Mouse (Mus musculus) liver, postnatal 0 days (tissue): ENCODE results near the gene Slc11a1. TPM values are rescaled to one million over a fixed set of nuclear protein-coding genes. Genes with fewer than 3 reads are reported as not detected.
A peak's percentile ranks its signal among the peaks of the same experiment; 100 is the strongest.

Experiments used
- ATAC-seq: fragments of 200-750 bp; cut with Nextera tagmentation; 2 replicates; pipeline ENCODE4 v1.8.0; 2017; ENCODE audit warnings: mild to moderate bottlenecking, moderate library complexity
- DNase-seq: peaks from one replicate; pipeline ENCODE4 v3.0.0-alpha.2; 2016
- H3K27ac ChIP-seq: fragments of 300-500 bp; sonication (generic); 2 replicates; pipeline ENCODE4 v1.5.1; 2014; ENCODE audit warnings: antibody characterized with exemption, moderate library complexity, mild to moderate bottlenecking, low read depth
- H3K27me3 ChIP-seq: fragments of 300-500 bp; sonication (generic); 2 replicates; pipeline ENCODE4 v1.6.1; 2014; ENCODE audit warnings: low read length, control low read depth, mixed read lengths; ENCODE audit not compliant: insufficient read depth
- H3K36me3 ChIP-seq: fragments of 300-500 bp; sonication (generic); replicated peaks from 2 replicates; pipeline ENCODE4 v1.6.1; 2014; ENCODE audit warnings: mild to moderate bottlenecking, control low read depth, low read length, moderate library complexity, mixed read lengths; ENCODE audit not compliant: insufficient read depth
- H3K4me1 ChIP-seq: fragments of 300-500 bp; sonication (generic); 2 replicates; pipeline ENCODE4 v1.6.1; 2014; ENCODE audit warnings: antibody characterized with exemption, mild to moderate bottlenecking, control low read depth; ENCODE audit not compliant: insufficient read depth
- H3K4me2 ChIP-seq: fragments of 300-500 bp; sonication (generic); 2 replicates; pipeline ENCODE4 v1.6.1; 2014; ENCODE audit warnings: low read depth, mild to moderate bottlenecking, low read length, moderate library complexity, mixed read lengths
- H3K4me3 ChIP-seq: fragments of 300-500 bp; sonication (generic); 2 replicates; pipeline ENCODE4 v1.5.1; 2014; ENCODE audit warnings: low read depth, low read length
- H3K9ac ChIP-seq: fragments of 300-500 bp; sonication (generic); replicated peaks from 2 replicates; pipeline ENCODE4 v1.6.1; 2014; ENCODE audit warnings: mild to moderate bottlenecking, moderate library complexity
- H3K9me3 ChIP-seq: fragments of 300-500 bp; sonication (generic); 2 replicates; pipeline ENCODE4 v1.6.1; 2016; ENCODE audit warnings: mild to moderate bottlenecking, control low read depth, low read length, mixed read lengths
- CTCF ChIP-seq: sonication (generic); IDR thresholded peaks from 2 replicates; pipeline ENCODE4 v1.5.1; 2016; ENCODE audit warnings: antibody characterized with exemption, low read depth
- EP300 ChIP-seq: IDR thresholded peaks from 2 replicates; pipeline ENCODE4 v1.6.1; 2016; ENCODE audit warnings: antibody characterized with exemption, low read depth, mild to moderate bottlenecking
- WGBS: fragments of 180-500 bp; shearing (Covaris S2); extraction: QIAGEN DNeasy Blood & Tissue Kit; methylation state at CpG from one replicate; pipeline ENCODE4 v1.1.7; 2014; ENCODE audit not compliant: insufficient replicate concordance; 5-methylcytosine and 5-hydroxymethylcytosine counted together
- polyA plus RNA-seq: library from polyadenylated mRNA; unstranded; fragments of >200 nt; fragmentation: Nextera tagmentation; extraction: Ambion mirVana; gene quantifications from 2 replicates; pipeline ENCODE4 v1.2.1, GENCODE M21; 2015

Gene Slc11a1
- polyA plus RNA-seq, 1 experiment from 2014 or later: 15.1 TPM

DNA sequence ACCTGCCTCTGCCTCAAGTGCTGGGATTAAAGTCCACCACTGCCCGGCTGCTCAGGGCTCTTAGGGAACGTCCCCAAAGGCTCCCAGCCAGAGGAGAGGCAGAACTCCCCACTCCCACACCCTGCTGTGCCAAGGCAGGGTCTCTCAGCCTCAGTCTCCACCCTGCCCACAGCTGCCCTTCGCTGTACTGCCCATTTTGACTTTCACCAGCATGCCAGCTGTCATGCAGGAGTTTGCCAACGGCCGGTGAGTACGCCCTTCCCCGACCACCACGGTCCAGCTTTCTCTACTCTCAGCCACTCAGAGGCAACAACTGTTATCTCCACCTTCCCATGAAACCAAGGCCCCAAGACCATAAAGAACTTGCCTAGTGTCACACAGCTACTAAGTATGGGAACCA, 9.5 kb downstream of the Slc11a1 start:
- H3K9me3 ChIP-seq: no peaks in the 10 kb centered on the region
- H3K4me1 ChIP-seq: peaks cover 25% of the 10 kb centered on the region
- no peak for TF ChIP-seq CTCF

GRCm38 (mm10) chr1:74385064-74385463, 10.1 kb downstream of the Slc11a1 start:
- Histone ChIP-seq H3K27me3 (no peaks in the 10 kb centered on the region), H3K4me2 (no peak overlapping the region), H3K27ac (no peak overlapping the region), H3K9me3 (no peaks in the 10 kb centered on the region), H3K9ac (no peak overlapping the region), H3K36me3 (no peaks in the 10 kb centered on the region), H3K4me1 (peaks cover 25% of the 10 kb centered on the region), H3K4me3 (no peak overlapping the region)
- TF ChIP-seq EP300 (no peak), CTCF (no peak)
- no peak for DNase-seq
- no peak for ATAC-seq
- 81% methylated on average over 10 of the region's 10 CpGs for WGBS

More for the DNA sequence above, 9.5 kb downstream of the Slc11a1 start:
- 71% methylated on average over 8 of the region's 8 CpGs for WGBS
- H3K9ac ChIP-seq: no peak overlapping the region
- no peaks in the 10 kb centered on the region for H3K27me3 ChIP-seq
- no peak for DNase-seq
- no peak overlapping the region for H3K4me3 ChIP-seq
- H3K27ac ChIP-seq: no peak overlapping the region
- H3K4me2 ChIP-seq: no peak overlapping the region
- no peak for ATAC-seq
- no peaks in the 10 kb centered on the region for H3K36me3 ChIP-seq

DNA sequence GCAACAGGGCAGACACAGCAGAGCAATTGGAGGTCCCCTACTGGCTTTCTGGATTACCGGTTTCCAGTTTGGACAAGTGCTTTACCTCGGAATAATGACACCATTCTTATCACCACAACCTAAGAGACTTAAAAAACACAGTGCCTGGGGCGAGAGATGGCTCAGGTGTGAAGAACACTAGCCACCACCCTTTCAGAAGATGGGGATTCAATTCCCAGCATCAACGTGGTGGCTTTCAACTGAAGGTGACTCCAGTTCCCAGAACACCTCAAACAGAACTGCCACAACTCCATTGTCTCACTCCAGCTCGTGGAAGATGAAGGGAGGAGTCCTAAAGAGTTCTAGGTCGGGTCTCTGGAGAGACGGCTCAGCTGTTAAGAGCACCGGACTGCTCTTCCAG, 10.5 kb downstream of the Slc11a1 start:
- DNase-seq (no peak), ATAC-seq (no peak)
- whole genome bisulfite sequencing: 85% methylated on average over 8 of the region's 8 CpGs
- H3K4me3 ChIP-seq: no peak overlapping the region
- H3K27me3 ChIP-seq: no peaks in the 10 kb centered on the region
- peaks cover 30% of the 10 kb centered on the region for H3K4me1 ChIP-seq
- TF ChIP-seq CTCF (no peak), EP300 (no peak)
- no peaks in the 10 kb centered on the region for H3K9me3 ChIP-seq
- no peak overlapping the region for H3K27ac ChIP-seq
- no peaks in the 10 kb centered on the region for H3K36me3 ChIP-seq
- no peak overlapping the region for H3K9ac ChIP-seq
- no peak overlapping the region for H3K4me2 ChIP-seq

- H3K9me3 ChIP-seq: no peaks in the 10 kb centered on the region
- H3K9ac ChIP-seq: peak overlapping the region; percentile 77
- ATAC-seq (no peak), DNase-seq (no peak)
- 42% methylated on average over 7 of the region's 10 CpGs for WGBS
- peak overlapping the region; percentile 59 for H3K4me3 ChIP-seq
- no peaks in the 10 kb centered on the region for H3K27me3 ChIP-seq
- H3K4me2 ChIP-seq: peak overlapping the region; percentile 89
- no peak for TF ChIP-seq EP300
- TF ChIP-seq CTCF: no peak
- no peaks in the 10 kb centered on the region for H3K36me3 ChIP-seq
- H3K4me1 ChIP-seq: peaks cover 35% of the 10 kb centered on the region
- peak overlapping the region; percentile 99 for H3K27ac ChIP-seq
Observed at GRCm38 (mm10) chr1:74386363-74386713, 11.3 kb downstream of the Slc11a1 start.

DNA sequence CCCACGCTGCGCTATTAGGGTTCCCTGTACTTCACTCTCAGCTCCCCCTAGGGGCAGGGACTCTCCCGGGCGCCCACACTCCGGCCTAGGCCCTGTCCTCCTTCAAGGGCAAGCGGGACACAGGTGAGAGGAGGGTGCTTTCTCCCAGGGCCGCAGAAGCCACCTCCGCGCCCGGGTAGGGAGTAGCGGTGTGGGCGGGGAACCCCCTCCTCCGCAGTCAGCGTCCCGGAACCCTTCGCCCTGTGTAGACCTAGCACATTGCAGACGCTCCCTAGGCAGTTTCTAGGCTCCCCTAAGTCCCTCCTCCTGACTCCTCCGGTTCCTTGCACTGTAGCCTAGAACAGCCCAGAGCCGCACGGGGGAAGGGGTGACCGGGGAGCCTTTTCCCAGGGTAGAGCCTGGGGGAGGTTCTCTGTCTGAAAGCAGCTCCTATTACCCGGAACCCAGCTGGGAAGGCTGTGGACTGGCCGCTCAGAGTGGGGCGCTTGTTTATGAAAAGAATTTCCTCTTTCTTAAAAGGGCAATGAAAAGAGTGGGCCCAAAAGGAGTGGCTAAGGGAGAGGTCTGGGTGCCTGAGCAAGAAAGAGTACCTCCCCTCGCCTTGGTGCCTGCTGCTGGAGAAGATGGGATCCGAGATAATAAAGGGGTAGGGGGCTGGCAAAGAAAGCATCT, 11.9 kb downstream of the Slc11a1 start:
- Histone ChIP-seq H3K27ac (peak overlapping the region; percentile 99), H3K27me3 (no peaks in the 10 kb centered on the region), H3K9ac (peak overlapping the region; percentile 77), H3K4me2 (peak overlapping the region; percentile 89), H3K9me3 (no peaks in the 10 kb centered on the region), H3K4me1 (peaks cover 33% of the 10 kb centered on the region), H3K4me3 (peak overlapping the region; percentile 59), H3K36me3 (no peaks in the 10 kb centered on the region)
- WGBS: under 1% methylated on average over 26 of the region's 26 CpGs
- TF ChIP-seq CTCF (peak; percentile 88), EP300 (peak; percentile 84)
- peak; percentile 76 for ATAC-seq
- peak; percentile 94 for DNase-seq

DNA sequence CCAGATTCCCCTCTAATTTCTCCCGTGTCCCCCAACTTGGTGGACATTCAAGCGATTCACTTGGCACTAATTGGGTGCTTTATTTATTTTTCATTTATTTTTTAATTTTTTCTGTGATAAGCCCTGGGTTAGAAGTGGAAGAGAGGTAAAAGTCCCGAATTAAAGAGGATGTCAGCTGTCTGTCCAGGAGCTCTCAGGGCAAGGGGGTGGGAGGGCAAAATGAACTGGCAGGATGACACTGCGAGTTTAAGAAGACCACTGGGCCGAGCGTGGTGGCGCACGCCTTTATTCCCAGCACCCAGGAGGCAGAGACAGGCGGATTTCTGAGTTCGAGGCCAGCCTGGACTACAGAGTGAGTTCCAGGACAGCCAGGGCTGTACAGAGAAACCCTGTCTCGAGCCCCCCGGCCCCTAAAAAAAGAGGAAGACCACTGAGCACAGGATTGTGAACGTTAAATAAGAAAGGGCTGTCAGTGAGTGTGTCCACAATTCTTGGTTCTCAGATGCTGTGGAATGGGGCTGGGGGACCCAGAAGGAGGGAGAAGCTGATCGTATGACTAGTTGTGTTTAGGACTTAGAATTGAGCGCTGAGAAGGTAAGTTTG, 12.5 kb downstream of the Slc11a1 start:
- H3K36me3 ChIP-seq: no peaks in the 10 kb centered on the region
- peak overlapping the region; percentile 89 for H3K4me2 ChIP-seq
- peak overlapping the region; percentile 59 for H3K4me3 ChIP-seq
- H3K9me3 ChIP-seq: no peaks in the 10 kb centered on the region
- ATAC-seq (no peak), DNase-seq (no peak)
- H3K9ac ChIP-seq: peak overlapping the region; percentile 77
- 37% methylated on average over 15 of the region's 15 CpGs for WGBS
- peaks cover 31% of the 10 kb centered on the region for H3K4me1 ChIP-seq
- H3K27ac ChIP-seq: peak overlapping the region; percentile 99
- H3K27me3 ChIP-seq: no peaks in the 10 kb centered on the region
- TF ChIP-seq CTCF: no peak
- no peak for TF ChIP-seq EP300
